Comparison of ENCODE assay signal across 25 mouse cellular contexts in genomic region chr10:40457116-40457515, GRCm38 (mm10).
DNase-seq lines count a peak whose midpoint lies in the region; ATAC-seq and TF ChIP-seq lines count a peak whose summit lies in the region.
"Had no signal": no experiment of that assay in that cellular context is flagged by ENCODE, and none has a peak within 500 bp of the region (broad histone marks: within the 10 kb centered on the region; RNA-seq: fewer than 3 reads in every experiment).

No protein-coding gene starts in this region.

- no peak overlapping the region for H3K9ac ChIP-seq in kidney, embryonic 16.5 days (replicated peaks; ENCODE audit: low read length)
- H3K9ac ChIP-seq in liver, embryonic 16.5 days (ENCODE audit: low read depth, low read length): no peak overlapping the region
- H3K9ac ChIP-seq in liver, postnatal 0 days (replicated peaks): no peak overlapping the region
- H3K9ac ChIP-seq: embryonic facial prominence, embryonic 15.5 days; heart, embryonic 15.5 days; hindbrain, embryonic 13.5 days had no signal

- no peaks in the 10 kb centered on the region for H3K9me3 ChIP-seq in kidney, embryonic 16.5 days (ENCODE audit: low read length)
- H3K9me3 ChIP-seq in liver, embryonic 16.5 days (replicated peaks; ENCODE audit: control insufficient read depth, low read length): no peaks in the 10 kb centered on the region
- no peaks in the 10 kb centered on the region for H3K9me3 ChIP-seq in liver, postnatal 0 days (ENCODE audit: low read length)
- H3K9me3 ChIP-seq: embryonic facial prominence, embryonic 15.5 days; forebrain, embryonic 10.5 days; heart, embryonic 15.5 days; hindbrain, embryonic 13.5 days had no signal

- 77% methylated on average over 1 of the region's 1 CpGs for WGBS in kidney, embryonic 16.5 days
- WGBS in liver, embryonic 16.5 days (ENCODE audit: insufficient replicate concordance): 68% methylated on average over 1 of the region's 1 CpGs
- 56% methylated on average over 1 of the region's 1 CpGs for WGBS in liver, postnatal 0 days (ENCODE audit: insufficient replicate concordance)

- no peak overlapping the region for H3K4me2 ChIP-seq in kidney, embryonic 16.5 days (replicated peaks; ENCODE audit: low read depth, low read length)
- H3K4me2 ChIP-seq in liver, embryonic 16.5 days (ENCODE audit: low read depth, low read length): no peak overlapping the region
- no peak overlapping the region for H3K4me2 ChIP-seq in liver, postnatal 0 days (ENCODE audit: low read depth, low read length)
- H3K4me2 ChIP-seq: embryonic facial prominence, embryonic 15.5 days; heart, embryonic 11.5 days; heart, embryonic 15.5 days; hindbrain, embryonic 13.5 days had no signal

- H3K27ac ChIP-seq in kidney, embryonic 16.5 days (ENCODE audit: low read length): no peak overlapping the region
- H3K27ac ChIP-seq in liver, embryonic 16.5 days (ENCODE audit: low read length): no peak overlapping the region
- H3K27ac ChIP-seq in liver, postnatal 0 days (ENCODE audit: low read depth): no peak overlapping the region
- H3K27ac ChIP-seq: embryonic facial prominence, embryonic 15.5 days; forebrain, embryonic 10.5 days; heart, embryonic 15.5 days; hindbrain, embryonic 13.5 days; hindbrain, postnatal 0 days had no signal

- TF ChIP-seq EP300 in liver, postnatal 0 days (IDR thresholded peaks at IDR 0.05; ENCODE audit: low read depth): no peak

- no peaks in the 10 kb centered on the region for H3K27me3 ChIP-seq in kidney, embryonic 16.5 days (ENCODE audit: insufficient read depth, low read length)
- H3K27me3 ChIP-seq in liver, embryonic 16.5 days (ENCODE audit: control insufficient read depth, insufficient read depth, low read depth, low read length): no peaks in the 10 kb centered on the region
- no peaks in the 10 kb centered on the region for H3K27me3 ChIP-seq in liver, postnatal 0 days (ENCODE audit: insufficient read depth, low read length)
- H3K27me3 ChIP-seq: embryonic facial prominence, embryonic 15.5 days; heart, embryonic 15.5 days; hindbrain, embryonic 13.5 days; Patski had no signal

- peak; percentile 19 for DNase-seq in heart, adult 11 months
- no peak for DNase-seq in heart, adult 8-10 months (ENCODE audit: low spot score)
- DNase-seq in kidney, postnatal 36 days: peak; percentile 26 to 44
- DNase-seq in liver, postnatal 0 days: no peak
- no peak for DNase-seq in T-cell, adult 2 months (ENCODE audit: low spot score)
- DNase-seq: adrenal gland, adult 2 months; adrenal gland, postnatal 25 days; cerebellum, adult 11 months; cerebellum, adult 8-10 months; cerebellum, postnatal 14 days; embryo, embryonic 11 days; gastrocnemius, postnatal 36 days; heart, adult 18-20 months; heart, postnatal 14 days had no signal

- TF ChIP-seq CTCF in liver, postnatal 0 days (IDR thresholded peaks at IDR 0.05; ENCODE audit: low read depth): no peak

- ATAC-seq in kidney, embryonic 16.5 days (ENCODE audit: low FRiP score, low TSS enrichment): no peak
- peak; percentile 48; the same call in 1 of the 2 replicates for ATAC-seq in liver, embryonic 16.5 days (ENCODE audit: low read depth)
- ATAC-seq in liver, postnatal 0 days: no peak
- ATAC-seq: forebrain, embryonic 14.5 days; hindbrain, postnatal 0 days; Patski had no signal

- no peaks in the 10 kb centered on the region for H3K36me3 ChIP-seq in kidney, embryonic 16.5 days (ENCODE audit: insufficient read depth, low read length)
- no peaks in the 10 kb centered on the region for H3K36me3 ChIP-seq in liver, embryonic 16.5 days (ENCODE audit: control insufficient read depth, insufficient read depth)
- peaks cover 4% of the 10 kb centered on the region; the same call in 1 of the 2 replicates for H3K36me3 ChIP-seq in liver, postnatal 0 days (replicated peaks; ENCODE audit: insufficient read depth, low read length)
- H3K36me3 ChIP-seq: heart, embryonic 15.5 days had no signal

- H3K4me1 ChIP-seq in kidney, embryonic 16.5 days (ENCODE audit: insufficient read depth, low read length): peaks cover 2% of the 10 kb centered on the region
- H3K4me1 ChIP-seq in liver, embryonic 16.5 days (ENCODE audit: control insufficient read depth, low read depth, low read length): peaks cover 3% of the 10 kb centered on the region
- peaks cover 5% of the 10 kb centered on the region for H3K4me1 ChIP-seq in liver, postnatal 0 days (ENCODE audit: insufficient read depth)
- H3K4me1 ChIP-seq: hindbrain, embryonic 13.5 days had no signal

- no peak overlapping the region for H3K4me3 ChIP-seq in kidney, embryonic 16.5 days (ENCODE audit: low read length)
- H3K4me3 ChIP-seq in liver, embryonic 16.5 days (ENCODE audit: low read depth, low read length): no peak overlapping the region
- no peak overlapping the region for H3K4me3 ChIP-seq in liver, postnatal 0 days (ENCODE audit: low read depth, low read length)
- H3K4me3 ChIP-seq: embryonic facial prominence, embryonic 15.5 days; erythroblast, embryonic 14.5 days; forebrain, embryonic 10.5 days; heart, embryonic 15.5 days; hindbrain, embryonic 13.5 days had no signal

Comparison
In these comparisons a context has a peak if more than half of its experiments do, and no peak if none do; other contexts are left out.
1. DNase-seq: peak in heart, adult 11 months (single experiment) and kidney, postnatal 36 days (2 of 2); none in heart, adult 8-10 months (single experiment), liver, postnatal 0 days (single experiment) and T-cell, adult 2 months (single experiment).